Mouse (Mus musculus) heart, embryonic 16.5 days (tissue): ENCODE data around the gene Rhbdl2. TPM values are rescaled to one million over a fixed set of nuclear protein-coding genes. Genes with fewer than 3 reads are reported as not detected.

Source experiments
- ATAC-seq: fragments of 200-750 bp; cut with Nextera tagmentation; replicated peaks from 2 replicates; pipeline ENCODE4 v1.8.0; 2017; ENCODE audit warnings: moderate number of reproducible peaks; ENCODE audit not compliant: insufficient read depth, low FRiP score; ENCODE audit errors: extremely low read depth
- H3K27ac ChIP-seq: fragments of 300-500 bp; sonication (generic); 2 replicates; pipeline ENCODE4 v1.5.1; 2014; ENCODE audit warnings: mild to moderate bottlenecking, low read length, control low read depth, moderate library complexity
- H3K27me3 ChIP-seq: fragments of 300-500 bp; sonication (generic); 2 replicates; pipeline ENCODE4 v1.6.1; 2014; ENCODE audit warnings: low read length, mixed read lengths; ENCODE audit not compliant: control insufficient read depth, insufficient read depth
- H3K36me3 ChIP-seq: fragments of 300-500 bp; sonication (generic); 2 replicates; pipeline ENCODE4 v1.6.1; 2014; ENCODE audit not compliant: control insufficient read depth, insufficient read depth
- H3K4me1 ChIP-seq: fragments of 300-500 bp; sonication (generic); 2 replicates; pipeline ENCODE4 v1.6.1; 2014; ENCODE audit warnings: low read length, mixed read lengths; ENCODE audit not compliant: control insufficient read depth, insufficient read depth
- H3K4me2 ChIP-seq: fragments of 300-500 bp; sonication (generic); 2 replicates; pipeline ENCODE4 v1.6.1; 2014; ENCODE audit warnings: low read depth, mild to moderate bottlenecking, control low read depth, low read length
- H3K4me3 ChIP-seq: fragments of 300-500 bp; sonication (generic); 2 replicates; pipeline ENCODE4 v1.5.1; 2014; ENCODE audit warnings: mild to moderate bottlenecking, control low read depth, low read length
- H3K9ac ChIP-seq: fragments of 300-500 bp; sonication (generic); 2 replicates; pipeline ENCODE4 v1.6.1; 2014; ENCODE audit warnings: low read length, control low read depth
- H3K9me3 ChIP-seq: fragments of 300-500 bp; sonication (generic); replicated peaks from 2 replicates; pipeline ENCODE4 v1.6.1; 2016; ENCODE audit warnings: low read length; ENCODE audit not compliant: control insufficient read depth
- WGBS: fragments of 180-500 bp; shearing (Covaris S2); extraction: QIAGEN DNeasy Blood & Tissue Kit; methylation state at CpG from one replicate; pipeline ENCODE4 v1.1.7; 2014; 5-methylcytosine and 5-hydroxymethylcytosine counted together
- polyA plus RNA-seq: library from polyadenylated mRNA; unstranded; fragments of >200 nt; fragmentation: Nextera tagmentation; extraction: Ambion mirVana; gene quantifications from 2 replicates; pipeline ENCODE4 v1.2.1, GENCODE M21; 2015

The Rhbdl2 gene
- polyA plus RNA-seq, 1 experiment from 2014 or later, result 4.1 TPM

DNA sequence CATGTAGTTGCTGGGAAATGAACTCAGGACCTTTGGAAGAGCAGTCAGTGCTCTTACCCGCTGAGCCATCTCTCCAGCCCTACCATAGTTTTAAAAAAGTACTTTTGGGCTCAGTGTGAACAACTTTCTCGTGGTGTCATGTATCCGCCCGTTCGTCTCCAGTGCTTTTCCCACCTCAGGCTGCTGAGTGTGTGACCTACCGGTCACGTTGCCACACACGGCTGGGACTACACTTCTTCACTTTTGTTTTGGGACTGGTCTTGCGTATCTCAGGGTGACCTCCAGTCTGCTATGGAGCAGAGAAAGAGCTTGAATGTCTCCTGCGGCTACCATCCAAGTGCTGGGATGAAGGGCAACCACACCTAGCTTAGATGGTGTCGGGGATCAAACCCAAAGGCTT lies 20.6 kb downstream of the Rhbdl2 start:
- H3K27me3 ChIP-seq, result no peaks in the 10 kb centered on the region
- WGBS, result 84% methylated on average over 11 of the region's 11 CpGs
- no peak for ATAC-seq

GRCm38 (mm10) chr4:123810475-123811295 lies 23.0 kb downstream of the Rhbdl2 start:
- ATAC-seq, result peak; percentile 52
- H3K27ac ChIP-seq, result peak overlapping the region; percentile 71

More for the DNA sequence above, 20.6 kb downstream of the Rhbdl2 start:
- H3K36me3 ChIP-seq, result no peaks in the 10 kb centered on the region
- H3K27ac ChIP-seq, result no peak overlapping the region
- peaks cover 4% of the 10 kb centered on the region; the same call in 1 of the 2 replicates for H3K9me3 ChIP-seq
- no peak overlapping the region for H3K4me2 ChIP-seq
- H3K4me3 ChIP-seq, result no peak overlapping the region
- H3K9ac ChIP-seq, result no peak overlapping the region
- H3K4me1 ChIP-seq, result peaks cover 9% of the 10 kb centered on the region

DNA sequence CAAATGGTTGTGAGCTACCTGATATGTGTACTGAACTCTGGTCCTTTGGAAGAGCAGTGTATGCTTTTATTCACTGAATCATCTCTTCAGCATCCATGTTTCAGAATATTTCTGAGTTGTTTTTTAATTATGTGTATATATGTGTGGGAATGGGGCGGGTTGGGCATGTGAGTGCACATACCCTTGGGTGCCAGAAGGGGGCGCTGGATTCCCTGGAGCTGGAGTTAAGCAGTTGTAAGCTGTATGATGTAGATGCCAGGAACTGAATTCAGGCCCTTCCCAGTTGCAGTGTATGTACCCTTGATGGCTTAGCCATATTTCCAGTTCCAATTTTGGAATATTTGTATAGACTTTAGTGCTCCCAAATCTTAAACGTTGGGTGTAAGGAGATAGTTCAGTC lies 24.9 kb downstream of the Rhbdl2 start:
- Histone ChIP-seq H3K27ac (no peak overlapping the region), H3K27me3 (no peaks in the 10 kb centered on the region), H3K36me3 (no peaks in the 10 kb centered on the region), H3K4me3 (no peak overlapping the region), H3K9me3 (peaks cover 1% of the 10 kb centered on the region; the same call in 1 of the 2 replicates), H3K9ac (no peak overlapping the region), H3K4me2 (no peak overlapping the region), H3K4me1 (peaks cover 9% of the 10 kb centered on the region)
- ATAC-seq, result no peak
- 74% methylated on average over 3 of the region's 3 CpGs for WGBS

More at GRCm38 (mm10) chr4:123810475-123811295, 23.0 kb downstream of the Rhbdl2 start:
- Histone ChIP-seq H3K36me3 (no peaks in the 10 kb centered on the region), H3K9ac (peak overlapping the region; percentile 51), H3K4me2 (peak overlapping the region; percentile 20), H3K4me3 (no peak overlapping the region), H3K4me1 (peaks cover 9% of the 10 kb centered on the region), H3K27me3 (no peaks in the 10 kb centered on the region), H3K9me3 (peaks cover 4% of the 10 kb centered on the region; the same call in 1 of the 2 replicates)
- 54% methylated on average over 12 of the region's 12 CpGs for WGBS

DNA sequence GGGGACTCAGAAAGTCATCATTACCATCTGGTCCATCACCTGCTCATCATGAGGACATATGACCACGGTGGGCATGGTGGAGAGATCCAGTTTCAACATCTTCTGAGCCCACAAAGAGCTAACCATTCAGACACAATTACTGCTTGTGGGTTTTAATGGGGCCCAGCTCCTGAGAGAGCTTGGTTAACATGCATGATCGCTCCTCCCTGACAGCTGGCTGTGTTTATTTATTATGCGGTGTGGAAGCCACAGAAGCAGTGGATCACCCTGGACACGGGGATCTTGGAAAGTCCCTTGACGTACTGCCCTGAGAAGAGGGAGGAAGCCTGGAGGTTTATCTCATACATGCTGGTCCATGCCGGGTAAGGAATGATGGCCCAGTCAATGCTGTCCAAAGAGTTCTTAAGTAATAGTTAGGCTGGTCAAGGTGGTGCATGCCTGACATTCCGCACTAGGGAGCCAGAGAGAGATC lies 26.4 kb downstream of the Rhbdl2 start:
- Histone ChIP-seq H3K9me3 (no peaks in the 10 kb centered on the region), H3K4me1 (peaks cover 9% of the 10 kb centered on the region), H3K9ac (no peak overlapping the region), H3K4me2 (no peak overlapping the region), H3K36me3 (no peaks in the 10 kb centered on the region), H3K4me3 (no peak overlapping the region), H3K27me3 (no peaks in the 10 kb centered on the region), H3K27ac (no peak overlapping the region)
- ATAC-seq, result 0 out of 2 replicates have a peak, but pooled peaks have one; percentile 14
- WGBS, result 67% methylated on average over 7 of the region's 7 CpGs

- Histone ChIP-seq H3K27ac (no peak overlapping the region), H3K27me3 (no peaks in the 10 kb centered on the region), H3K9ac (no peak overlapping the region), H3K4me2 (no peak overlapping the region), H3K9me3 (no peaks in the 10 kb centered on the region), H3K4me1 (no peaks in the 10 kb centered on the region), H3K4me3 (no peak overlapping the region), H3K36me3 (no peaks in the 10 kb centered on the region)
- 43% methylated on average over 4 of the region's 4 CpGs for WGBS
- ATAC-seq, result no peak
These were observed 31.5 kb downstream of the Rhbdl2 start for GRCm38 (mm10) chr4:123819093-123819610.

DNA sequence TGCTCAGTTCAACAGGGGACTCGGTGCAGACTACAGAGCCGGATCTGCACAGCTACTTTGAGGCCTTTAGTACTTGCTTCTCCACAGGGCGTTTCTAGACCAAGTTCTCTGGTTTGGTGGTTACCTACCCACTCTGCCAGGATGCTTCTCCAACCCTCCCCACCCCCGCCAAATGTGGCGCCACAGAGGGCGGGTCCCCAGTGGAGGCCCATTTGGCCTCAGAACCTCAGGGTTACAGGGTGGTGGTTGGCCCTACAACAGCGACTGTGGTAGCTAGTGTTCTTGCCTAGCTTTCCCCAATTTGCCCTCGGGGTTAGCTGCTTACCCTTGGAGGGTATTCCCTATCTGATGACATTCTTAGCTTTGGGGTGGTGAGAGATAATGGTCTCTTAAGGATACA lies 54.5 kb downstream of the Rhbdl2 start:
- peaks cover 5% of the 10 kb centered on the region for H3K9me3 ChIP-seq
- no peaks in the 10 kb centered on the region for H3K4me1 ChIP-seq
- no peak overlapping the region for H3K4me2 ChIP-seq
- H3K36me3 ChIP-seq, result no peaks in the 10 kb centered on the region
- H3K4me3 ChIP-seq, result no peak overlapping the region
- H3K27ac ChIP-seq, result no peak overlapping the region
- WGBS, result 74% methylated on average over 8 of the region's 8 CpGs
- H3K27me3 ChIP-seq, result no peaks in the 10 kb centered on the region
- no peak overlapping the region for H3K9ac ChIP-seq
- ATAC-seq, result no peak

DNA sequence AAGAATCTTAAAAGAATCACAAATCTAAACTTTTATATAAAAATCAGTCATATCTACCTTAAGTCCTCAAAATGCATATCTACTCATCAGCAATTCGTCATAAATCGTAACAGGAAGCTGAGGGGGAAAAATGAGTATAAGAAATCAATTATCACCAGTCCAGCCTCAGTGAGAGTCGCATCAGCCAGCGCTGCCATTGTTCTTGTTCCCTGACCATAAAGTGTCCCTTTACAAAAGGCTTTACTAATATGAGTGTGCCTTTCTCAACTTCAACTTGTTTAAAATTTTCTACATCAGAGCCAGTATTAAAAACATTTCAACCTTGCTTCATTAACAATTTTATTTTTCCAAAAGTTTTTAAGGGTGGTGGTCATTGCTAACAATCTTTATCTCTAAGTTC lies 69.2 kb downstream of the Rhbdl2 start:
- H3K27ac ChIP-seq, result no peak overlapping the region
- ATAC-seq, result no peak
- no peak overlapping the region for H3K9ac ChIP-seq
- 67% methylated on average over 4 of the region's 4 CpGs for WGBS
- H3K27me3 ChIP-seq, result no peaks in the 10 kb centered on the region
- no peak overlapping the region for H3K4me2 ChIP-seq
- H3K4me1 ChIP-seq, result no peaks in the 10 kb centered on the region
- no peaks in the 10 kb centered on the region for H3K36me3 ChIP-seq
- 0 out of 2 replicates have a peak, but pooled peaks cover 2% of the 10 kb centered on the region for H3K9me3 ChIP-seq
- no peak overlapping the region for H3K4me3 ChIP-seq

DNA sequence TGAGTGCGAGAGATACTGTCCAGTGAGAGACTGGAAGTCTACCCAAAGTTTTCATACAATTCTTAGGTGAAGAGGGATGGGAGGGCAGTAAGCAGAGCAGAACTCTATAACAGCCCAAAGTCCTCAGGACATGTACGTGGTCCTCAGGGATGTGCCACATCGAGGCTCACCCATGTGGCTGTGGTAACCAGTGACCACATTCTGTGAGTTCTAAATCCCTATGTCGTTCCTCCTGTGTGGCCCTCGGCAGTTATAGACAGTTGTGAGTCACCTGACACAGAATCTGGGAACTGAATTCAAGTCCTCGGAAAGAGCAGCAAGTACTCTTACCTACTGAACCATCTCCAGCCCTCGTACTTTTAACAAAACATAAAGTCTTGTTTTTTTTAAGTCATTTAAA lies 70.4 kb downstream of the Rhbdl2 start:
- 83% methylated on average over 7 of the region's 7 CpGs for WGBS
- Histone ChIP-seq H3K4me3 (no peak overlapping the region), H3K9ac (no peak overlapping the region), H3K36me3 (no peaks in the 10 kb centered on the region), H3K4me1 (no peaks in the 10 kb centered on the region), H3K27ac (no peak overlapping the region), H3K4me2 (no peak overlapping the region), H3K27me3 (no peaks in the 10 kb centered on the region), H3K9me3 (no peaks in the 10 kb centered on the region)
- no peak for ATAC-seq

GRCm38 (mm10) chr4:123859379-123859778 lies 71.7 kb downstream of the Rhbdl2 start, which contains the start of gene 4933427I04Rik:
TSS of gene 4933427I04Rik (plus strand) at chr4:123859679.
- no peak within 1 kb of the TSS for H3K9ac ChIP-seq
- H3K4me3 ChIP-seq, result no peak within 1 kb of the TSS
- H3K27ac ChIP-seq, result no peak within 1 kb of the TSS
- ATAC-seq, result no peak
- H3K4me1 ChIP-seq, result no peaks in the 10 kb centered on the region
- no peaks in the 10 kb centered on the region for H3K27me3 ChIP-seq
- H3K4me2 ChIP-seq, result no peak within 1 kb of the TSS
- 78% methylated on average over 3 of the region's 3 CpGs for WGBS
- H3K36me3 ChIP-seq, result no peaks in the 10 kb centered on the region
- no peaks in the 10 kb centered on the region for H3K9me3 ChIP-seq
